Mouse (Mus musculus) kidney, postnatal 36 days (tissue): Measurements from ENCODE around the gene Gm39115.
A peak's percentile ranks its signal among the peaks of the same experiment; 100 is the strongest.
"Not testable (repeated sequence)": the region's sequence is repeated elsewhere in the genome, so short reads cannot be mapped to it uniquely, and the experiment has no call there.

Experiments used
- DNase-seq, 2 experiments: peaks; one replicate each; pipeline ENCODE4 v3.0.0; 2021 to 2022; ENCODE audit warnings: mixed read lengths in 2 of 2

Gene Gm39115

GRCm38 (mm10) chr7:142135934-142136333 is at the start of gene Gm39115:
Gene Gm39115 (minus strand): TSS chr7:142136034.
- DNase-seq: not testable (repeated sequence)

GRCm38 (mm10) chr7:142181021-142181420 is 45.2 kb upstream of the Gm39115 start:
- no peak for DNase-seq

GRCm38 (mm10) chr7:142178685-142179084 is 42.9 kb upstream of the Gm39115 start:
- no peak for DNase-seq

- DNase-seq: not testable (repeated sequence)
Observed at GRCm38 (mm10) chr7:142175905-142176304, 40.1 kb upstream of the Gm39115 start, which contains the start of gene Krtap5-2. Gene Krtap5-2 (minus strand): TSS chr7:142176005.

GRCm38 (mm10) chr7:142169836-142170235 is 34.0 kb upstream of the Gm39115 start:
- DNase-seq: no peak

- not testable (repeated sequence) for DNase-seq
Observed at GRCm38 (mm10) chr7:142165639-142166038, 29.8 kb upstream of the Gm39115 start, which contains the start of gene Gm4553. Gene Gm4553 (minus strand): TSS chr7:142165739.

- no peak for DNase-seq
Observed at GRCm38 (mm10) chr7:142159366-142159765, 23.5 kb upstream of the Gm39115 start.

GRCm38 (mm10) chr7:142157013-142157412 is 21.2 kb upstream of the Gm39115 start, which contains the start of gene Gm29735:
Gene Gm29735 (minus strand): TSS chr7:142157113.
- DNase-seq: not testable (repeated sequence)

GRCm38 (mm10) chr7:142155308-142155707 is 19.5 kb upstream of the Gm39115 start:
- no peak for DNase-seq

- no peak for DNase-seq
Observed at GRCm38 (mm10) chr7:142152191-142152590, 16.4 kb upstream of the Gm39115 start.

GRCm38 (mm10) chr7:142148633-142149032 is 12.8 kb upstream of the Gm39115 start:
- no peak for DNase-seq

GRCm38 (mm10) chr7:142146033-142146432 is 10.2 kb upstream of the Gm39115 start:
- DNase-seq: peak; percentile 59 to 79

GRCm38 (mm10) chr7:142145413-142145940 is 9.6 kb upstream of the Gm39115 start:
- no peak for DNase-seq

- no peak for DNase-seq
Observed at GRCm38 (mm10) chr7:142144507-142144906, 8.7 kb upstream of the Gm39115 start, which contains the start of gene Gm45337. Gene Gm45337 (minus strand): TSS chr7:142144607.

- DNase-seq: not testable (repeated sequence)
Observed at GRCm38 (mm10) chr7:142143506-142144010, 7.7 kb upstream of the Gm39115 start.

GRCm38 (mm10) chr7:142140696-142141095 is 4.9 kb upstream of the Gm39115 start:
- DNase-seq: no peak

GRCm38 (mm10) chr7:142134206-142134995 is 1.4 kb downstream of the Gm39115 start:
- peak; percentile 60 to 73 for DNase-seq

- DNase-seq: peak in 1 of 2 experiments; percentile 8
Observed at GRCm38 (mm10) chr7:142128843-142129242, 7.0 kb downstream of the Gm39115 start.

- DNase-seq: not testable (repeated sequence)
Observed at GRCm38 (mm10) chr7:142120629-142121028, 15.2 kb downstream of the Gm39115 start, which contains the start of gene Gm45618. Gene Gm45618 (minus strand): TSS chr7:142120729.

- peak in 1 of 2 experiments; percentile 49 for DNase-seq
Observed at GRCm38 (mm10) chr7:142119632-142120031, 16.2 kb downstream of the Gm39115 start.

GRCm38 (mm10) chr7:142104747-142105146 is 31.1 kb downstream of the Gm39115 start:
- DNase-seq: no peak

GRCm38 (mm10) chr7:142097776-142098175 is 38.1 kb downstream of the Gm39115 start:
- peak; percentile 83 to 92 for DNase-seq

GRCm38 (mm10) chr7:142096701-142097100 is 39.1 kb downstream of the Gm39115 start:
- no peak for DNase-seq
